In the genomic region with DNA sequence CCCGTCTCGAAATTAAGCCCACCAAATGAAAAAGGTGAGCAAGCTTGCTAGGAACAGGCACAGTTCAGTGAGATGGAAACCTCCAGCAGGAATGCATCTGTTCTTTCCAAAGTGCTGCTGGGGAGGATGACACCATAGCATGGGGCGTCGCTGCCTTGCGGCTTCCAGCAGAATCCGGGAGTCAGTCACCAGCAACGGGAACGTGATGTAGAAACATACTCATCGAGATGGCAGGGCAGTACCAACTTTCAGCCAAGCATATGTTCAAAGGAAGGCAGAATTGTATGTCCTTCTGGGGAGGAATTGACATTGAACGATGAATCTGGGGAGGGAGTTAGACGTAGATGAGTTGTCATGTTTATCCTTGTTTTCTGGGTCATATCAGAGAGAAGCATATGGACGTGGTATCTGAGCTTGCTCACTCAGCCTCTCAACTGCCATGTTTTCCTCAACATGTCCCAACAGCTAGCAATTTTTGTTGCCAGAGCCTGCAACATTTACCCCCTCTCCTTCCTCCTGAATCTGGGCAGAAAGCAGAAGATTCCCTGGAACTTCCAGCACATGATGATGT, we compare ENCODE assay signal across 31 mouse cellular contexts.
A peak's percentile ranks its signal among the peaks of the same experiment; 100 is the strongest.
DNase-seq lines count a peak whose midpoint lies in the region; ATAC-seq and TF ChIP-seq lines count a peak whose summit lies in the region.
"Had no signal": no experiment of that assay in that cellular context is flagged by ENCODE, and none has a peak within 500 bp of the region (broad histone marks: within the 10 kb centered on the region; RNA-seq: fewer than 3 reads in every experiment).

No protein-coding gene starts in this region.

- H3K27ac ChIP-seq in forebrain, postnatal 0 days (ENCODE audit: low read depth, low read length): no peak overlapping the region
- H3K27ac ChIP-seq in forebrain, embryonic 15.5 days (replicated peaks): no peak overlapping the region
- H3K27ac ChIP-seq in left cerebral cortex, adult 2 months: no peak overlapping the region
- H3K27ac ChIP-seq: forebrain, embryonic 12.5 days; gastrocnemius, adult 2 months; hindbrain, embryonic 12.5 days; liver, embryonic 14.5 days; macrophage; neural tube, embryonic 15.5 days; stomach, embryonic 15.5 days had no signal

- no peak overlapping the region for H3K4me2 ChIP-seq in forebrain, postnatal 0 days (ENCODE audit: low read depth)
- H3K4me2 ChIP-seq in forebrain, embryonic 15.5 days (replicated peaks): no peak overlapping the region
- H3K4me2 ChIP-seq: forebrain, embryonic 12.5 days; heart, embryonic 11.5 days; hindbrain, embryonic 12.5 days; neural tube, embryonic 15.5 days; stomach, embryonic 15.5 days had no signal

- no peak overlapping the region for H3K9ac ChIP-seq in forebrain, postnatal 0 days
- no peak overlapping the region for H3K9ac ChIP-seq in forebrain, embryonic 15.5 days (replicated peaks)
- H3K9ac ChIP-seq: forebrain, embryonic 12.5 days; hindbrain, embryonic 12.5 days; liver, embryonic 14.5 days; neural tube, embryonic 15.5 days; stomach, embryonic 15.5 days had no signal

- H3K27me3 ChIP-seq in forebrain, postnatal 0 days (ENCODE audit: insufficient read depth, low read length): no peaks in the 10 kb centered on the region
- H3K27me3 ChIP-seq in forebrain, embryonic 15.5 days: no peaks in the 10 kb centered on the region
- H3K27me3 ChIP-seq: forebrain, embryonic 12.5 days; hindbrain, embryonic 12.5 days; neural tube, embryonic 15.5 days; stomach, embryonic 15.5 days had no signal

- no peak for TF ChIP-seq CTCF in forebrain, postnatal 0 days (IDR thresholded peaks at IDR 0.05; ENCODE audit: low read depth)
- no peak for TF ChIP-seq CTCF in left cerebral cortex, adult 2 months (IDR thresholded peaks at IDR 0.05)

- peak; percentile 78 for ATAC-seq in forebrain, postnatal 0 days
- no peak; the same call in 1 of the 2 replicates for ATAC-seq in forebrain, embryonic 15.5 days (replicated peaks)
- ATAC-seq: intestine, postnatal 0 days had no signal

- H3K9me3 ChIP-seq in forebrain, postnatal 0 days (ENCODE audit: low read length): no peaks in the 10 kb centered on the region
- H3K9me3 ChIP-seq in forebrain, embryonic 15.5 days: no peaks in the 10 kb centered on the region
- H3K9me3 ChIP-seq: forebrain, embryonic 12.5 days; hindbrain, embryonic 12.5 days; neural tube, embryonic 15.5 days; stomach, embryonic 15.5 days had no signal

- WGBS in forebrain, postnatal 0 days: 81% methylated on average over 12 of the region's 12 CpGs
- 88% methylated on average over 12 of the region's 12 CpGs for WGBS in forebrain, embryonic 15.5 days

- no peaks in the 10 kb centered on the region for H3K36me3 ChIP-seq in forebrain, postnatal 0 days (ENCODE audit: insufficient read depth)
- no peaks in the 10 kb centered on the region for H3K36me3 ChIP-seq in forebrain, embryonic 15.5 days
- H3K36me3 ChIP-seq: forebrain, embryonic 12.5 days; G1E; hindbrain, embryonic 12.5 days; neural tube, embryonic 15.5 days; stomach, embryonic 15.5 days had no signal

- peak; percentile 30 for DNase-seq in forebrain, postnatal 0 days
- DNase-seq in left cerebral cortex, postnatal 14 days (ENCODE audit: low spot score in 2 of 2): peak; percentile 8 to 17
- DNase-seq in left cerebral cortex, adult 2 months (ENCODE audit: extremely low spot score in 1 of 2, low spot score in 2 of 2): no peak
- DNase-seq in brain, embryonic 18.5 days (ENCODE audit: low read depth, low spot score): peak; percentile 18
- peak; percentile 45 for DNase-seq in telencephalon, adult 2 months (ENCODE audit: low read depth, low spot score)
- no peak for DNase-seq in embryo, embryonic 10.5 days (ENCODE audit: low spot score)
- DNase-seq: adrenal gland, postnatal 10 days; cerebellum, adult 18-20 months; cerebellum, postnatal 10 days; gastrocnemius, adult 2 months; gastrocnemius, postnatal 36 days; heart, adult 18-20 months; heart, postnatal 36 days; kidney, adult 9 months; kidney, postnatal 10 days; liver; lung, adult 2 months; lung, postnatal 10 days; midbrain, embryonic 14.5 days; thymus, postnatal 25 days had no signal

- no peaks in the 10 kb centered on the region for H3K4me1 ChIP-seq in forebrain, postnatal 0 days (ENCODE audit: insufficient read depth)
- no peaks in the 10 kb centered on the region for H3K4me1 ChIP-seq in forebrain, embryonic 15.5 days
- H3K4me1 ChIP-seq: forebrain, embryonic 12.5 days; hindbrain, embryonic 12.5 days; neural tube, embryonic 15.5 days; stomach, embryonic 15.5 days had no signal

- intact Hi-C loops in left cerebral cortex, postnatal 14 days (cut with DNase I): no loop called here
- intact Hi-C loops in left cerebral cortex, adult 2 months (cut with DNase I): no loop called here

- H3K4me3 ChIP-seq in forebrain, postnatal 0 days (ENCODE audit: low read depth, low read length): no peak overlapping the region
- H3K4me3 ChIP-seq in forebrain, embryonic 15.5 days: no peak overlapping the region
- H3K4me3 ChIP-seq in left cerebral cortex, adult 2 months: no peak overlapping the region
- H3K4me3 ChIP-seq: erythroblast, embryonic 14.5 days; forebrain, embryonic 12.5 days; gastrocnemius, adult 2 months; hindbrain, embryonic 12.5 days; neural tube, embryonic 15.5 days; stomach, embryonic 15.5 days had no signal

Comparison
In these comparisons a context has a peak if more than half of its experiments do, and no peak if none do; other contexts are left out.
1. DNase-seq: peak in forebrain, postnatal 0 days (single experiment), left cerebral cortex, postnatal 14 days (2 of 2), brain, embryonic 18.5 days (single experiment) and telencephalon, adult 2 months (single experiment); none in left cerebral cortex, adult 2 months (0 of 2) and embryo, embryonic 10.5 days (single experiment).